Mouse (Mus musculus) midbrain, embryonic 14.5 days (tissue): ENCODE results near the gene Foxb1. TPM values are rescaled to one million over a fixed set of nuclear protein-coding genes. Genes with fewer than 3 reads are reported as not detected.

Experiments used
- ATAC-seq: fragments of 200-750 bp; cut with Nextera tagmentation; 2 replicates; pipeline ENCODE4 v1.8.0; 2017; ENCODE audit warnings: moderate number of reproducible peaks, moderate library complexity; ENCODE audit not compliant: low FRiP score, low TSS enrichment
- DNase-seq: peaks from one replicate; pipeline ENCODE4 v3.0.0-alpha.2; 2015
- H3K27ac ChIP-seq: fragments of 300-500 bp; sonication (generic); replicated peaks from 2 replicates; pipeline ENCODE4 v1.5.1; 2014; ENCODE audit warnings: mild to moderate bottlenecking, low read depth, low read length, moderate library complexity
- H3K27me3 ChIP-seq: fragments of 300-500 bp; sonication (generic); 2 replicates; pipeline ENCODE4 v1.6.1; 2014; ENCODE audit warnings: low read length, control low read depth, mixed read lengths; ENCODE audit not compliant: control insufficient read depth, insufficient read depth
- H3K36me3 ChIP-seq: fragments of 300-500 bp; sonication (generic); 2 replicates; pipeline ENCODE4 v1.6.1; 2014; ENCODE audit warnings: low read length, control low read depth; ENCODE audit not compliant: control insufficient read depth, insufficient read depth
- H3K4me1 ChIP-seq: fragments of 300-500 bp; sonication (generic); 2 replicates; pipeline ENCODE4 v1.6.1; 2014; ENCODE audit warnings: mild to moderate bottlenecking, antibody characterized with exemption, low read length, control low read depth; ENCODE audit not compliant: control insufficient read depth, insufficient read depth
- H3K4me2 ChIP-seq: fragments of 300-500 bp; sonication (generic); 2 replicates; pipeline ENCODE4 v1.6.1; 2014; ENCODE audit warnings: mild to moderate bottlenecking, low read length, moderate library complexity
- H3K4me3 ChIP-seq: fragments of 300-500 bp; sonication (generic); replicated peaks from 2 replicates; pipeline ENCODE4 v1.5.1; 2014; ENCODE audit warnings: low read depth, low read length
- H3K9ac ChIP-seq: fragments of 300-500 bp; sonication (generic); replicated peaks from 2 replicates; pipeline ENCODE4 v1.6.1; 2014; ENCODE audit warnings: mild to moderate bottlenecking, low read length, moderate library complexity
- H3K9me3 ChIP-seq: fragments of 300-500 bp; sonication (generic); 2 replicates; pipeline ENCODE4 v1.6.1; 2016; ENCODE audit warnings: low read length, control low read depth, mixed read lengths; ENCODE audit not compliant: control insufficient read depth
- WGBS: fragments of 180-500 bp; shearing (Covaris S2); extraction: QIAGEN DNeasy Blood & Tissue Kit; methylation state at CpG from one replicate; pipeline ENCODE4 v1.1.7; 2014; 5-methylcytosine and 5-hydroxymethylcytosine counted together
- polyA plus RNA-seq: library from polyadenylated mRNA; unstranded; fragments of >200 nt; fragmentation: Nextera tagmentation; extraction: Ambion mirVana; gene quantifications from 2 replicates; pipeline ENCODE4 v1.2.1, GENCODE M21; 2014

Gene Foxb1
- 9.9 and 10.7 TPM in 2 replicates for polyA plus RNA-seq

GRCm38 (mm10) chr9:69760371-69761301 lies at the start of gene Foxb1:
Gene Foxb1, minus strand, starts transcription at chr9:69760940.
- peaks cover 82% of the 10 kb centered on the region for H3K27me3 ChIP-seq
- peak within 1 kb of the TSS; percentile 60 for H3K9ac ChIP-seq
- peak within 1 kb of the TSS; percentile 68 for H3K27ac ChIP-seq
- H3K4me1 ChIP-seq, result peaks cover 41% of the 10 kb centered on the region
- DNase-seq (peak; percentile 72), ATAC-seq (peak; percentile 46)
- peak within 1 kb of the TSS; percentile 64 for H3K4me2 ChIP-seq
- peak within 1 kb of the TSS; percentile 39 for H3K4me3 ChIP-seq
- WGBS, result under 1% methylated on average over 60 of the region's 60 CpGs
- H3K9me3 ChIP-seq, result no peaks in the 10 kb centered on the region
- no peaks in the 10 kb centered on the region for H3K36me3 ChIP-seq

GRCm38 (mm10) chr9:69790562-69790961 lies 29.8 kb upstream of the Foxb1 start:
- H3K9ac ChIP-seq, result no peak overlapping the region
- H3K9me3 ChIP-seq, result no peaks in the 10 kb centered on the region
- ATAC-seq, result no peak
- peak; percentile 25 for DNase-seq
- H3K4me2 ChIP-seq, result no peak overlapping the region
- no peak overlapping the region for H3K4me3 ChIP-seq
- no peaks in the 10 kb centered on the region for H3K36me3 ChIP-seq
- no peaks in the 10 kb centered on the region for H3K4me1 ChIP-seq
- H3K27ac ChIP-seq, result no peak overlapping the region
- WGBS, result 61% methylated on average over 7 of the region's 7 CpGs
- no peaks in the 10 kb centered on the region for H3K27me3 ChIP-seq

DNA sequence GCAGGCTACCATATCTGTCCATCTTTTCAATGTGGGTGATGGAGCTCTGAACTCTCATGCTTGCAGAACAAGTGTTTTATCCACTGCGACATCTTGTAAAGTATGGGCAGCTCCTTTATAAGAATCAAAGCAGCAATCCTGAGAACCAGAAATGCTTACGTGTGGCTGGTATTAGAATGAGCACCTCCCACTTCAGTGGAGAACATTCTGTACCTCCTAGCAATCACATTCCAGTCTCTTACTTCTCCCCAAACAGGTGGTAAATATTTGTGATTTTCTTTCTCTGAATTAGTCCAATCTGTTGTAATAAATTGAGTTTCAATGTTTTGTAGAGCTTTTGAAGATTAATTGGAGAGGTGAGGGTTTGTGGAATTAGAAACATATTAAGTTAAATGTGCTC lies 19.3 kb upstream of the Foxb1 start:
- whole genome bisulfite sequencing, result 90% methylated on average over 2 of the region's 2 CpGs
- H3K4me3 ChIP-seq, result no peak overlapping the region
- H3K4me2 ChIP-seq, result no peak overlapping the region
- no peaks in the 10 kb centered on the region for H3K36me3 ChIP-seq
- no peaks in the 10 kb centered on the region for H3K9me3 ChIP-seq
- no peak for DNase-seq
- no peak overlapping the region for H3K9ac ChIP-seq
- no peak overlapping the region for H3K27ac ChIP-seq
- no peaks in the 10 kb centered on the region for H3K4me1 ChIP-seq
- no peaks in the 10 kb centered on the region for H3K27me3 ChIP-seq
- ATAC-seq, result no peak

DNA sequence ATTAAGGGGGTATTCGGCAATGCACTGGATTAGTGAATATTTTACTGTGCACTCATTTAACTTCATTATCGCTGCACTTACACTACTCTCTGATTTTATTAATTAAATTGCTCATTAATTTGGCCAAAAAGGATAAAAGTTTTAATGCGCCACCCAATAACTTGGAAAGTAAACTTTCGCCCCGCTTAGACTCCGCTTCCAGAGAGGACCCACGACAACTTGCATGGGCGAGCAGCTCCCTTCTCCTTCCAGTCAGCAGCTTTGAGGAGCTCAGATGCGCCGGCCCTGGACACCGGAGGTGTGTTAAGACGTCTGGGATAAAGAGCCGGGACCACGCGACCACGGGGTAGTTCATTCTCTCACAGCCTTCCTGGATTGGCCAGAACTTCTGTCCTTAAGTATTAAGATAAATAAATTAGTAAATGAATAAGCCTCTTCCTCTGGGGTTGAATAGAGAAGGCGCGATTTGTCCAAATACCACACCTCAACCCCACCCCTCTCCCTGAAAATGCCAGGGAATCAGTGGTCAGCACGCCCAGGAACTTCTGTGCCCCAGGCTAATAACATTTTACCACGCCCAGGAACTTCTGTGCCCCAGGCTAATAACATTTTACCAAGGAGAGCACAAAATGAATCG lies 9.3 kb upstream of the Foxb1 start:
- Histone ChIP-seq H3K27me3 (peaks cover 64% of the 10 kb centered on the region), H3K9ac (no peak overlapping the region), H3K4me1 (peaks cover 10% of the 10 kb centered on the region), H3K9me3 (no peaks in the 10 kb centered on the region), H3K4me3 (no peak overlapping the region), H3K27ac (no peak overlapping the region), H3K36me3 (no peaks in the 10 kb centered on the region), H3K4me2 (peak overlapping the region; percentile 42)
- ATAC-seq (no peak), DNase-seq (peak; percentile 39)
- WGBS, result 7% methylated on average over 21 of the region's 21 CpGs

- Histone ChIP-seq H3K27ac (0 out of 2 replicates have a peak overlapping the region, but pooled peaks have one; percentile 41), H3K4me1 (peaks cover 15% of the 10 kb centered on the region), H3K9me3 (no peaks in the 10 kb centered on the region), H3K4me3 (peak overlapping the region; percentile 12), H3K27me3 (peaks cover 70% of the 10 kb centered on the region), H3K9ac (no peak overlapping the region), H3K36me3 (no peaks in the 10 kb centered on the region), H3K4me2 (peak overlapping the region; percentile 42)
- ATAC-seq, result no peak
- DNase-seq, result peak; percentile 68
- WGBS, result 2% methylated on average over 36 of the region's 36 CpGs
These were observed 8.6 kb upstream of the Foxb1 start for GRCm38 (mm10) chr9:69769091-69769948.

GRCm38 (mm10) chr9:69768136-69768875 lies 7.6 kb upstream of the Foxb1 start:
- peak overlapping the region; percentile 17 for H3K4me3 ChIP-seq
- DNase-seq, result peak; percentile 65
- under 1% methylated on average over 28 of the region's 28 CpGs for WGBS
- H3K27ac ChIP-seq, result no peak overlapping the region; the same call in 1 of the 2 replicates
- ATAC-seq, result no peak
- peak overlapping the region; percentile 42 for H3K4me2 ChIP-seq
- peaks cover 76% of the 10 kb centered on the region for H3K27me3 ChIP-seq
- no peaks in the 10 kb centered on the region for H3K36me3 ChIP-seq
- H3K9ac ChIP-seq, result no peak overlapping the region
- no peaks in the 10 kb centered on the region for H3K9me3 ChIP-seq
- peaks cover 23% of the 10 kb centered on the region for H3K4me1 ChIP-seq

DNA sequence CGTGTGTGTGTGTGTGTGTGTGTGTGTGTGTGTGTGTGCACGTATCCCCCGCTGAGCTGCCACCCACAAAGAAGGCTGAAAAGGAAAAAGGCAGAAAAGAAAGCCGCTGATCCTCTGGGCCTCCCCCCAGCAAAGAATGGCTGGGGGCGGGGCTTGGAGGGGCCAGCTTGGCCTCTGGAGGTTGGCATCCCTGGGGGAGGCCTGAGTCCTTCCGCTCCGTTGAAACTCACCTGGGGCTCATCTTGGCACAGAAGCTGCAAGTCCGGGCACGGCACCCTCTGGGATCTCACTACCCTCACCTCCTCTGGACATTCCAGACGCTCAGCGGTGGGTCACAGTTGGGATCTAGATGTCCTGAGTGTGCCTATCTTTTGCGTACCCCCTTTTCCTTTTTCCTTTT lies 6.7 kb upstream of the Foxb1 start:
- peak overlapping the region; percentile 42 for H3K4me2 ChIP-seq
- WGBS, result under 1% methylated on average over 11 of the region's 12 CpGs
- H3K4me3 ChIP-seq, result peak overlapping the region; percentile 17; the same call in 1 of the 2 replicates
- no peaks in the 10 kb centered on the region for H3K9me3 ChIP-seq
- H3K27ac ChIP-seq, result no peak overlapping the region
- H3K36me3 ChIP-seq, result no peaks in the 10 kb centered on the region
- ATAC-seq (peak; percentile 25; the same call in 1 of the 2 replicates), DNase-seq (peak; percentile 69)
- peaks cover 77% of the 10 kb centered on the region for H3K27me3 ChIP-seq
- H3K4me1 ChIP-seq, result peaks cover 26% of the 10 kb centered on the region
- no peak overlapping the region for H3K9ac ChIP-seq

DNA sequence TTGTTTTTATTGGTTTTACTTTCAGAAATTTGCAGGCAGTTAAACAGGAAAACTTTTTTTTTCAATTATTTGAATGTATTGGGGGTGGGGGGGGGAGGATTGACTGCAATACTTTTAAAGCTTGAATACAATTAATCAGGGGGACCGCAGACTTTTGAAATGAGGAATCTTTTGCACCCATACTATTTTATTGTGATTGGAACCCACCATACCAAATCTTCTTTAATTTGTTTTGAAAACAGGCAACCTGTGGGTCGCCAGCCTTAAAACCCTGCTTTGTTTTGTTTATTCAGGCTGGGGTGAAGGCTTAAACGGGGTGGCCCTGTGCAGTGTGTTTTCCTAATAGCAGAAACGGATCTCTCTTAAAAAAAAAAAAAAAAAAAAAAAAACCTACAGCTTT lies 6.2 kb upstream of the Foxb1 start:
- no peaks in the 10 kb centered on the region for H3K36me3 ChIP-seq
- peaks cover 26% of the 10 kb centered on the region for H3K4me1 ChIP-seq
- H3K27me3 ChIP-seq, result peaks cover 76% of the 10 kb centered on the region
- H3K9ac ChIP-seq, result no peak overlapping the region
- no peak overlapping the region for H3K4me3 ChIP-seq
- WGBS, result under 1% methylated on average over 4 of the region's 4 CpGs
- H3K27ac ChIP-seq, result no peak overlapping the region
- H3K9me3 ChIP-seq, result no peaks in the 10 kb centered on the region
- DNase-seq (peak; percentile 18), ATAC-seq (no peak)
- H3K4me2 ChIP-seq, result peak overlapping the region; percentile 42
